Mouse (Mus musculus): ENCODE measurements around the gene Zzz3.
A peak's percentile ranks its signal among the peaks of the same experiment; 100 is the strongest.
"Not testable (repeated sequence)": the region's sequence is repeated elsewhere in the genome, so short reads cannot be mapped to it uniquely, and the experiment has no call there.

The Zzz3 gene

DNA sequence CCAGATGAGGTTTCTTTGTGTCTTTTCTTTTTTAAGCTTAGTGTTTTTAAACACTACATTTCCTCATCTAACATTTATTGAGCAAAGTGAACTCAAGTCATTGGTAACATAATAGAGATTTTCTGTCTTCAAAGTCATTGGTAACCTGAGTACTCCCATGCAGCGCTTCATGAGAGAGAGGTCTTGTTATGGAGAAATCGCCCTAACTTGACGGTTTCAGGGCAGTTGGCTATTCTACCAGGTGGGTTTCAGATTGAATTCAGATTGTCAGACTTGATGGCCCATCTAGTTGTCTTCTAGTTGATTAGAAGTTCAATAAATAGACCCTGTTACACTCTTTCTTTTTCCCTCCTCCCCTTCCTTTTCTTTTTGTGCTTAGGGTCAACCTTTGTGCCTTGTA, 5.6 kb downstream of the Zzz3 start:
- ATAC-seq (ENCODE audit: low TSS enrichment), result no peak

DNA sequence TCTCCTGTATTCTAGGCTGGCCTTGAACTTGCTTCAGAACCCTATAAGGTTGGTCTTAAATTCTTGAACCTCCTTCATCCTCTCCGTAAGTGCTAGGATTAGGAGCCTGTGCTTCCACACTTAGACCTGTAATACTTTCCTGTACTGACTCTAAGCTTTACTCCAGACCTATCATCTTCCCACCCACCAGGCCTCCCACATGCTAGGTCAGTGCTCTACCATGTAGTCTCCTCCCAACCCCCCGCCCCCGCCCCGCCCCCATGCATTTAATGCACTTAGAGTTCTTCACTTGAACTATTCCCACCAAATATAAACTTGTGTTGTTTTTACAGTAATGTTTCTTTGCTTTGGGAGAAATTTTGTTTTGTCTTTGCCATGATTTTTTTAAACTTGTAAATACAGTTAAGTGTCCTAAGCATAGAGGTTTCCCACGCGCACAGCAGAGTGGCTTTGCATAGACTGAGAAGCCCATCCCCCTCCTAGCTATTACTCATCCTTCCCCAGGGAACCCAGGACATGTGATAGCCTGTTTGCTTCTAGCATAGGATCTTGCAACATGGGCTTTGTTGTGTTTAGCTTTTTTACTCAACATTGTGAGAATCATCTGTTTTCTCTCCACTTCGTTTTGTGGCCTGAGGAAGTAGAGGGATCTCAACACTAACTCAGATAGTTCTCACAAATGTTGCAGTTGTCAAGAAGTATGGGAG, 6.8 kb downstream of the Zzz3 start:
- ATAC-seq (ENCODE audit: low TSS enrichment), result peak; percentile 66

DNA sequence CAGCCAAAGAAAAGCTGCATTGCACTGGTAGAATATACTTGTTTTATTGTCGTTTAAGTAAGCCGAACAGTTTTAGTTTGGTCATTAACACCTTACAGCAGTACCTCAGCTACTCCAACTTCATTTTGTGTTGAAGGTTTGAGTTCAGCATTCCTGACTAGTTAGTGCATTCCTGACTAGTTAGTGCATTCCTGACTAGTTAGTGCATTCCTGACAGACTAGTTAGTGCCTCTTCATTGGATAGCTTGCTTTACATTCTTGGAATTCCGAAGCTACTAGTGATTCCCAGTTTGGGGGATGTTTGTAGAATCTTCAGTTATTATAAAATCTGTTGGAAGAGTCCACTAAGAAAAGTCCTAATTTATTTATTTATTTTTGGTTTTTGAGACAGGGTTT, 7.4 kb downstream of the Zzz3 start:
- no peak for ATAC-seq (ENCODE audit: low TSS enrichment)

DNA sequence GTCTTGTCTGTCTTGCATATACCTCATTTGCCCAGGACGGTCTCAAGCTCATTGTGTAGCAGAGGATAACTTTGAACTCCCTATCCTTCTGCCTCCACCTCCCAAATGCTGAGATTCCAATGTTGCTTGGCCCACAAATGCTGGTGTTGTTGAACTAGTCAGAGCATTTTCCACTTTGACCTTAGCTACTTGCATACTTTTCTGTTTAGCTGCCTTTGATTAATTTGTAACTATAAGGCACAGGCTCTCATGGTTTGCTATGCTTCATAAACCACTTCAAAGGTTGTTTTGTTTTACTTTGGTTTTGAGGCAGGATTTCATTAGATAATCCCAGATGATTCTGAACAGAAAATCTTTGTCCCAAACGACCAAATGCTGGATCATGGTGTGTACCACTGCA, 8.6 kb downstream of the Zzz3 start:
- ATAC-seq (ENCODE audit: low TSS enrichment), result no peak

DNA sequence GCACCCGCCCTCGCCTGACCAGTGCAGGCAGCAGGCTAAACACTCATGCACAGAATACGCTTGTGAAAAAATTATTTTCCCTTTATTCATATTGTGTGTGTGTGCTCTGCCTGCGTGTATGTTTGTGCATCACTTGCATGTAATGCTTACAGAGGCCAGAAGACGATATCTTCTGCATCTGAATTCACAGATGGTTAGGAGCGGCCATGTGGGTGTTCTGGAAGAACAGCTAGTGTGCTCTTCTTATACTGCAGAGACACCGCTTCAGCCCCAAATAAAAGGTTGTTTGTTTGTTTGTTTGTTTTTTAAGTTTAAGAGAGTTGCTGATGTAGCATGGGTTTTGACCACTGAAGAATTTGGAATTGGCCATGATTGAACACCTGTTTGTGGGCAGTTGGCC, 10.1 kb downstream of the Zzz3 start:
- ATAC-seq (ENCODE audit: low TSS enrichment), result peak; percentile 84

DNA sequence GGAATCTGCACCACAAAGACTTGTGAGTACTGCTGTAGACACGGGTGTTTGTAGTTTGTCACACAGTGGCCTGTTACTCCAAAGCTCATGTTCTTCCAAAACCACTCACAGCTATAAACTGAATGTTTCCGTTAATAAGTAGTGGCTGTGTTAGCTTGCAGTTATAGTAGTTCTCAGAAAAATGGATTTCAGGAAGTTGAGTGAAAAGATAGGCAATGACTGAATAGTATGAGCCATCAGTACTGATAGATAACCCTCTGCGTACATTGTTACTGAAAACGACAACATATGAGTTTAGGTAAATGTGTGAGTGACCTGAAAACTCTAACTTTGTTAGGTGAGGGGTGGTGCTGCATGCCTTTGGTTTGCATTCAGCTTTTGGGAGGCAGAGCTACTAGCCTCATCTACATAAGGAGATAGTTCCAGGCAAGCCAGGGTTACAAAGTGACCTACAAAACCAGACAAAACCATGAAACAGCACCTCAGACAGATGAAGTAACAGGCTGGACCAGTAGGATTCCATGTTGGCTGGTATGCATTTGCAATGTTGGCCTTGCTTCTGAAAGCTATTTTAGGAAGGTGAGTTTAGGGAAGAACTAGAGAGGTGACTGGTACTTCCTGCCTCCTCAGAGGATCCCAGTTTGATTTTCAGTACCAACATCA, 10.8 kb downstream of the Zzz3 start:
- ATAC-seq (ENCODE audit: low TSS enrichment), result no peak

DNA sequence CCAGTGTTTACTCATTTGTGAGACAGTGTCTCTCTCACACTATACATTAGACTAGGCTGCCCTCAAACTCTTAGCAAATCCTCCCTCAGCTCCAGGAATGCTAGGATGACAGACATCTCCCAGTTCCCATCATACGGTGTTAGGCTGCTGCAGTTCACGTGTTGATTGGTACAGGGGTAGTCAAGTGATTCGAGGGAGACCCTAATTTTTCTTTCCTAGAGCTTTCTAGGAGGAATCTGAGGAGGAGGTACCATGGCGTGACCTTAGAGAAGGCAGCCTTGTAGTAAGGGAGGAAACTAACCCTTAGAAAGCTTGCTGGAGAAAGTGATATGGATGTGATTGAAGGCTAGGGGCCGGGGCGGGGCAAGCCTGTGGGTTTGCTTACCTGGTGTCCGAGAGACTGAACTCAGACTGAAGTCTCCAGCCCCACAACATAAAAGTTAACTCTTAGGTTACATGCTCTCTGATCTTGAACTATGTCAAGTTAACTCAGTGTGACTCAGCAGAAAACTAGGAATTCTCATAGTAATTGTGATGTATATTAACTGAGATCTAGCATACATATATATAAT, 15.8 kb downstream of the Zzz3 start:
- no peak for ATAC-seq (ENCODE audit: low TSS enrichment)

DNA sequence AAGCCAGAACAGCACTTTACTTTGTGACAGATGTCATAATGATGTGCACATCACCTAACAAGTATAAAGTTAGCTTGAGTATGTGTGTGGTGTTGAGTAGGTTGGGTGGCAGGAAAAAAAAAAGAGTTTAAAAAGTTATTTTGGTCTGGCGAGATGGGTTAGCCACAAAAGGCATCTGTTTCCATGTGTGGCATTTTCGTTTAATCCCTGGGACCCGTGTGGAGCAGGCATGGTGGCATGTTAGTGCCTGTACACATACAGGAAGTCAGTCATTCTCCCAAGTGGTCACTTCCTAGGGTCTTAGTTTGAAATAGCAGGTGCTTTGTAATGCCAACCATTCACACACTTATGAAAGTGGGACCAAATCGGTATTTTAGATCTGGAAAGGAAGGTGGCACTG, 17.1 kb downstream of the Zzz3 start:
- peak; percentile 52 for ATAC-seq (ENCODE audit: low TSS enrichment)

DNA sequence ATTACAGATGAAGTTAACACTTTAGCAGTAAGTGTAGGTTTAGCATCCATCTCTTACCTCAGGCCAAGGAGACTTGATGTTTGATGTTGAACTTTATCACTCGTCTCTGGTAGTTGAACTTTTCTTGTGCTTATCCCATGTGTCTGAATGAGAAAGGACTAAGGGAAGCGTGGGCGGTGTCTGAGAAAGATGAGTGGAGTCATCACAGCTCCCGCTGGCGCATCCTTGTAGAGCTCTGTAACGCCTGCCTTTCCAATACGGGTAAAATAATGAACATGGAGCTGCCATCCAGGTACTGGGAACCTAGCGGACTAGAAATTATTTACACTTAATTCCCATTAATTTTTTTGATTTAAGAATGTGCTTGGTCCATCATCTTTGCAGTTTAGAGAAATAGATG, 33.7 kb downstream of the Zzz3 start:
- peak; percentile 53; the same call in 1 of the 2 replicates for ATAC-seq (ENCODE audit: low TSS enrichment)

DNA sequence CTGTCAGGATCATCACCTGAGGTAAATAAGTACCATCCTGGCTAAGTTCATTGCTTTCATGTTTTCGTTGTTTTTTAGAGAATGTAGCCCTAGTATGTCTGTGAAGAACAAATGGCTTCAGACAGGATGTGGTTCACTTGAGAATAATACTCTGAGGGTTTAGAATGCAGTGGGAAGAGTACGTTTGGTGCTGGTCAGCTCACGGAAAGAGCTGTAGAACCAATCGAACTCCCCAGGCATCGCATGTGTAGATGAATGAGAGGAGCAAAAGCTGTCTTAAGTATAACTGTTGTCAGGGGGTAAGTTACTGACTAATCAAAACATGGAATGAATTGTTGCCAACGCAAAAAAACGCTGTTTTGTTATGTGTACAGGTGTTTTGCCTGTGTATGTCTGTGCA, 37.4 kb downstream of the Zzz3 start:
- ATAC-seq (ENCODE audit: low TSS enrichment), result no peak

DNA sequence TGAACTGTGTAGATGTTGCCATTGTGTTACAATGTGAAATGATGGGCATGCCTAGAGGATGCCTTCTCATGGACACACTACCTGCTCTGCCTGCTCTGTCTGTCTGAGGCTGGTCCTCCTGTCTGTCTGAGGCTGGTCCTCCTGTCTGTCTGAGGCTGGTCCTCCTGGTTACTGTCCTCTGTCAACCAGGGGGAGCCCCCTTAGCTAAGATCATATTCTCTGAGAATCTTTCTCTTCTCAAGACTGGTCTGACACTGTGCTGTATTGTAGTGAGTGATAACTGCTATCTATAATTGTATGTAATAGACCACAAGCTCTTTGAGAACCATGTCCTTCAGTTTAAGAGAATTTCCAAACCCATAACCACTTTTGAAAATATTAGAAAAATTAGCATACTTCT, 40.3 kb downstream of the Zzz3 start:
- no peak for ATAC-seq (ENCODE audit: low TSS enrichment)

DNA sequence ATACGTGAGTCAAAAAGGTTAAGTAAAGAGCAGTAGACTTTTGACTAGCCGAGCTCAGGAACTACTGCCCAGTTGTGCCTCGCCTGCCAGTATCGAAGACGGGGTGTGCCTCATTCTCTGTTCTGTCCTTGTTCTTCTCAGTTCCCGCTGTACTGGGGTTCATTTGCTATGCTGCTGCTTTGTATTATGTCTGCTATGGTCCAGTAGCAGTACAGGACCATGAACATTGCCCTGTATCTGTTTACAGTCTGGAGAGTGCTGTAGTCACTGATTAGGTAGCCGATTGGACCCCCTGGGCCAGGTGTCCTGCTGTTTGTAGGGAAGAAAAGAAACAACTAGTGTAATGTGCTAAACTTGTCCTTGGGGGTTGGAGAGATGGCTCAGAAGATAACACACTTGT, 42.8 kb downstream of the Zzz3 start:
- no peak for ATAC-seq (ENCODE audit: low TSS enrichment)

DNA sequence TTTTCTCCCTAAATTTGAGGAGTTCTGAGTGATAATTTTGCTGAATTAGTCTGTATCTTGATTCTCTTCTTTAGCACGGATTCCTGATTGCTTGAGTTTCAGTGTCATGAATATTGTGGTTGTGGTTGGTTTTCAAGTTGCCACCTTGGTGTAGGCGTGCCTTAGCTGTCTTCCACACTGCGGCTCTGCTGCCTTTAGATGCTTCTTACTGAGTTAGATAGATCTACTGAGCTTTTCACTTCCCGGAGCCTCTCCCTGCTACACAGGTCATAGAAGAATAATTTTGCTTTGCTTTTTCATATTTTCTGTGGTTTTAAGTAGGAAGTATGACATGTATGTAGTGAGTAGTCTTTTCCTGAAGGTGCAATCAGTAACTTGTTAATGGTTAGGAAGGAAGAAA, 47.5 kb downstream of the Zzz3 start:
- ATAC-seq (ENCODE audit: low TSS enrichment), result peak; percentile 59; the same call in 1 of the 2 replicates

DNA sequence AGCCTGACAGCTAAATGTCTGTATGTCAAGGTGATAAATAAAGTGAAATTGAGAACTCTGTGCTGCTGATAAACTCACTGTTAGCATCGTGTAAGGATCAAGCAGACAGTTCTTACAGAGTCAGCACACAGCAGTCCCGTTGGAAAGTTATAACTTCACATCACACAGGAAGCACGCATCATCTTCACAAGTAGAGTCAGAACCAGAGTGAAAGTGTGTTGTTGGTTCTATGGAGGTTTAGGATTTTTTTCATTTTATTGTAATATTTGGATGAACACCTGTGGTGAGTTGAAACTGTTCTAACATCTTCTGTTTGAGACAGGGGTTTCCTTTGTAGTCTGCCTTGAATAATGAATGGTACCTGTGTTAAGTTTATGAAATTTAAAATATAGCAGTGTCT, 48.8 kb downstream of the Zzz3 start:
- ATAC-seq (ENCODE audit: low TSS enrichment), result no peak

DNA sequence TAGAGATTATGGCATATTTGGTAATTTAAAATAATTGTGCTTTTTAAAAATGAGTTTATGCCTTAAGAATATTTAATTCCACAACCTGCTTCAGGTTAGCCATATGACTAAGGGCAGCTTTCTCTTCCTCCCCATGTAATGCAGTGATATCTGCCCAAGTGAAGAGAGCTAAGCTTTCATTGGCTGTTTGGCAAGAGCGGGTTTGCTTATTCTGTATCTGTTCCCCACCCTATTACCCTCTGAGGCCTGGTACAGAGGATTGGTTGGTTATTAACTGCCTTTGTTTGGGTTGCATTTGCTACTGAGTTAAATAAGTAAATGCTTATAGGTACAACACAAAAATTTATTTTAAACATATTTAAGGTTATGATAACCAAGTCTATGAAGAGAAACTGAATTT, 51.7 kb downstream of the Zzz3 start:
- no peak for ATAC-seq (ENCODE audit: low TSS enrichment)

DNA sequence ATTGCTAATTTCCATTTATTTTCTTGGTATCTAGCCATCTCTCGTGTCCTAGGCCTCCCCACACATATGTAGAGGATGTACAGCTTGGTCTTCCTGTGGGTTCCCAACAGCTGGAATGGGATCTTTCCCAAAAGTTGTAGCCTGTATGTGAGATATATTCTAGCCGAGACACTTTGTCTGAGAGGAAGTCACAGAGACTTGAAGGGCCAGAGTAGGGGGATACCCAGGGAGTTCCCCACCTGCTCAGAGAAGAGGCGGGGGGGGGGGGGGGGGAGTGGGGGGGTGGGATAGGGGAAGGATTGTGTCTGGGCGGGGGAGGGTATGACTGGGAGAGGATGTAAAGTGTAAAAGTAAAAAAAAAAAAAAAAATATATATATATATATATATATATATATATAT, 57.9 kb downstream of the Zzz3 start:
- no peak for ATAC-seq (ENCODE audit: low TSS enrichment)

DNA sequence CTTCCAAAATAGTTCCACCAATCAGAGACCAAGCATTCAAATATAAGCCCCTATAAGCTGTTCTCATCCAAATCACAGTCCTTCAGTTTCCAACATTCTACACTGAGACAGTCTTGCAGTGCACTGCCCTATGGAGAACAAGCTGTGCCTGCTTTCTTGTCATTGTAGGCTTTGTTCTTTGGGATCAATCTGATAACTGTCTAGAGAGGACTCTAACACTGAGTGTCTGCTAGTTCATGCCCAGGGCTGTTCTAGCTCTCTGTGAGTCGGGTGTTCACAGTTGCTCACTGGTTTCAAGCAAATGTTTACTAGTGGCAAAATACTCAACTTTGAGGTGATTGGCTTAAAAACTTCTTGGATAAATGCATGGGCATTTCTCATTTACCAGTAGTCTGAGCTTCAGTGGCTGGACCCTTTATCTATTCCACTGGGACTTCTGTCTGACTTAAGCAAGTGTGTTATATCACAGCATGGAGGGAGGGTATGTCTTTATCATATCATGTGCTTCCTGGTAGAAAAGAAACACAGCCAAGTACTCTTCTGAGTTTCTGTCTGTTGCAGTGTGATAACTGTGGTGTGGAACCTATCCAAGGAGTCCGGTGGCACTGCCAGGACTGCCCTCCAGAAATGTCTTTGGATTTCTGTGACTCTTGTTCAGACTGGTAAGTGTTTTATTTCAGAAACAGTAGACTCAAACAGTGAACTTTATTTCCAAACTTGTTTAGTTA, 62.2 kb downstream of the Zzz3 start:
- no peak for ATAC-seq (ENCODE audit: low TSS enrichment)

DNA sequence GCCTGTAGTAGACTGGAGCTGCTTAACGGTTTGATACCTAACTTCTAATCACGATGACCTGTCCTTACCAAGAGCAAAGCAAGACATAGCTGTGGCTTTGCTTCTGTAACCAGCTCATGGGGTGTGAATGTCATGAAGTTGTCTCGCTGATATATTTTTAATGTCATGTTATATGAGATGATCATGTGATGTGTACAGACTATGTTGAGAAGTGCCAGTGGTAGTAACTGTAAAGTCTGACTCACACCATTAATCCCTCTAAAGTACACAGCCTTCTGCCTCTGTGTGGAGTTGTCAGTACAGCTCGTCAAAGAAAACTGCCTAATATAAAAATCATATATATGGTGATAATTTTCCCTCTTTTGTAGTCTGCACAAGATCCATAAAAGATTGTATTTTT, 63.6 kb downstream of the Zzz3 start:
- ATAC-seq (ENCODE audit: low TSS enrichment), result not testable (repeated sequence)

DNA sequence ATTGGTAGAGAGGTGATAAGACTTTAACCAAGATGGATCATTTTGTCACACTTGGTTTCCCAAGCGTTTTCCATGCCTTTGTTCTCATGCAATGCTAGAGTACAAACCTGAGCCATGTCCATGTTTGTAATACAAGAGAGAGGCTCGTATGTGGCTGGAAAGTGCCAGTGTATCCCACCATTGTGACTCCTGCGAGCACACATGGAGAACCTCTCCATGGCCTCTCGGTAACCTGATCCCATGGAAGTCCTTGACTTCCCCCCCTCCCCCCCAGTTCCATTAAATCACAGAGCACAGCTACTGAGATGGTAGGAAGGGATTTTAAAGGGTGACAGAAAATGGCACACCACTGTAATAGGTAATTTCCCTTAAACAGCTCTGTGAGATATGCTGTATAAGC, 65.5 kb downstream of the Zzz3 start:
- no peak for ATAC-seq (ENCODE audit: low TSS enrichment)

DNA sequence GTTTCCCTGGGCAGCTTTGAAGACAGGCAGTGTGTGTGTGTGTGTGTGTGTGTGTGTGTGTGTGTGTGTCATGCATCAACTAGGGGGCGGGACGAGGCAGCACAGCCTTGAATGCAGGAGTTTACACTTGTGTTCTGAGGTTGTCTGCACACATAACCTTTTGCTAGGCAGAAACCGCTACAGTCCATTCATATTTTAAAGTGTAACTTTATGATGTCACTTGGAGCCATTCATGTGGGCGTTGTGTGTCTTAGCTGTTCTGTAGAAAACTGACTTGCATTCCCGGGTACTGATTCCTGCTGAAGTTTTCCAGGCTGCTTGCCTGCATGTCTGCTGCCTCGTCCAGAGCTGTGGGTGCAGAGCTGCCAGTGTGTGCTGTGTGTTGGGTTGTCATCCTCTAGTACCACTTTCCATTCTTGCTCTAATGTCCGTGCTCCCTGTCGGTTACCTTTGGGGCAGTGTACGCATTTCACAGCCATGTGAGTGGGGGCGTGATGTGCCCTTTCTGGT, 66.8 kb downstream of the Zzz3 start:
- ATAC-seq (ENCODE audit: low TSS enrichment), result peak; percentile 66

DNA sequence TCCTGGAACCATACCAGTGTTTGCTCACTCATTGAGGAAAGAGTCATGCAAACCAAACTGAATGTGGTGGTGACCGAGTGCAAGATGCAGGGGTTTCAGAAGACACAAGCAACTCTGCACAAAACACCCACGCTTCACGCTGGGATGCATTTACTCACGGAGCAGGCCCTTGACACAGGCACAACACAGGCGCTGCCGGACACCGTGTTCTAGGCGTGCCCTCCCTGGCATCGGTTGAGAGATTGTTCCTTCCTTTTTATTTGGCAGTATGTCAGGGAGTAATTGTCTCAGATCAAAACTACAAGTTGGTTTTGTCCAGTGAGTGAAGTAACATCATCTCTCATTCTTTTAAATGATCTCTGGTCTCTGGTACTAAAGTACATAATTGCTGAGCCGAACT, 67.6 kb downstream of the Zzz3 start:
- ATAC-seq (ENCODE audit: low TSS enrichment), result no peak

DNA sequence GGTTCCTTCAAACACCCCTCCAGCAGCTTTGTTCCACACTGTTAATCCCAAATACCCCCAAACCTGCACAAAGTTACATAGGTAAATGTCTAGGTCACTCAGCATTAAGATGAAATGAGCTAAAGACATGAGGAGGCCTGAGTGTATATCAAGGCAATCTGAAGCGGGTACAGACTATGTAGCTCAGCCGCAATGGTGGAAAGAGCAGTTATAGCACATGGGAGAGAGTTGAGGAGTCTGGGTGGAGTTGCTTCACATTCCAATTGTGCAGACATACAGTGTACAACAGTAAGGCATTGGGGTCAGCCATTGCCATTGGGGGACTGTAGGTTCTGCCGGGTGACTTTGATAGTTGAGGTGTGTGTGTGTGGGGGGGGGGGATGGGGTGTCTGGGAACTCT, 69.2 kb downstream of the Zzz3 start:
- ATAC-seq (ENCODE audit: low TSS enrichment), result no peak

DNA sequence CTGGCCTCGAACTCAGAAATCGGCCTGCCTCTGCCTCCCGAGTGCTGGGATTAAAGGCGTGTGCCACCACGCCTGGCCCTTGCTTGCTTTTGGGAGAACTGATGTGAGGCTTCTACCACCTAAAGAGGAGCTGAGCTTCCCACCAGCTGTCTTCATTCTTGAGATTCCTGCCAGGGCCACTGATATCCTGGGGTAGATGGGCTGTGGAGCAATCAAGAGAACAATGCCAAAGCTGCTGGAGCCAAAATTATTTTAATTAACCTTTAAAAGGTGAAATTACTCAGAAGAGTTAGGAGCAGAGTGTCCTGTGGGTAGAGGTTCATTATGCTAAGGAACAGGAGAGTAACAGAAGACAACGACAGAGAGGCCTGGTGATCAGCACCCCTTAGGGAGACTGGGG, 70.1 kb downstream of the Zzz3 start:
- ATAC-seq (ENCODE audit: low TSS enrichment), result no peak

Measured in frontal cortex, adult (tissue).